Mouse (Mus musculus): ENCODE results near the gene Rbfox2. TPM values are rescaled to one million over a fixed set of nuclear protein-coding genes. Genes with fewer than 3 reads are reported as not detected.

Gene Rbfox2
- total RNA-seq, 2 experiments from 2014 or later: 243 TPM

DNA sequence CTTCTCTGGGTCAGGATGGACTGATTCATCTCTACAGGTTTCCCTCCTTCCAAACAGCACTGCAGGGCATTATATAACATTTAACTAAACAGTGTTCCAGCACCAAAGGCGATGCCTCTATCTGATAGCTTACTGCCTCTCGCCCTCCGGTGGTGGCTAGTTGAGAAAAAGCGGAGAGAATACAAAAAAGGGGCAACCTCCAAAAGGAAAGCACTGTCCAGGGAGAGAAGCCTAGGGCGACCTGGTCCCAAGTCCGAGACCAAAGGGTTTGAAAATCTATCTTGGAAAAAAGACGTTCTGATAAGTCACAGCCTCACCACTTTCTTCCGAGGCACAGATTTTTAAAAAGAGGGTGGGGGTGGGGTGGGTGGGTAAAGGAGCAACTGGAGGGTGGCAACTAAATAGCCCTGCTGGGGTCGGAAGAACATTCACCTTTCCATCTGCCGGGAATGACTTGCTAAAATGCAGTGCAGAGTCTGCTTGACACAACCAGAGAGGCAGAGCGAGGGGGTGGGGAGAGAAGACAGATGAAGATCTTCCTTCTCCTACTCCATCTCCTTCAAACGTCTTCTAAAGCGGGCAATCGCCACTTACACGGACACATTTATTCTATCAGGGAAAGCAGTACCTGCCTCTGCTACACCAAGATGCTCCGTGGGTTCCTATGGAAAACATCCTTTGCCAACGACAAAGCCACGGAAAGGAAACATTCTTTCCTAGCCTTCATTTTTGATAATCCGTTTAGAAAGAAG is 154.3 kb downstream of the Rbfox2 start:
- Histone ChIP-seq H3K4me3 (peak overlapping the region; percentile 61), H3K27ac (peak overlapping the region; percentile 91)
- peak; percentile 37 to 48 for DNase-seq (ENCODE audit: low spot score in 2 of 2)
- TF ChIP-seq CTCF (conservative IDR thresholded peaks at IDR 0.05): peak; percentile 63

DNA sequence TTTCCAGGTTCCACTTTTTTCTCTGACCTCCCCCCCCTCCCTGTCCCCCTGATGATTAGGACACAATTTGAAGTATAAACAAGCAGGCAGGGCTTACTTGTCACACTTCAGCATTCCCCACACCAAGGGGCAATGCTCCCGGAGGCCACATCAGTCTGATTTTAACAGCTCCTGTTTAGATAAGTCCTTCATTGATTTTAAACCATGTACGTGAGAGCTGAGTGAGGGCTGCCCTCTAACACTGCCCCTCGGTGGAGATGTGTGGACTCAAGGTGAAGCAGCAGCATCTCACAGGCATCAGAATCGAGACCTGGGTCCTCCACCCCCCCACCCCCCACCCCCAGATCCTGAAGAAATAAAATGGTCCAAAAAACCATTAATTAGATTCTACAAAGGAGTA is 155.0 kb downstream of the Rbfox2 start:
- Histone ChIP-seq H3K4me3 (peak overlapping the region; percentile 61), H3K27ac (peak overlapping the region; percentile 91)
- TF ChIP-seq CTCF (conservative IDR thresholded peaks at IDR 0.05): no peak
- no peak for DNase-seq (ENCODE audit: low spot score in 2 of 2)

DNA sequence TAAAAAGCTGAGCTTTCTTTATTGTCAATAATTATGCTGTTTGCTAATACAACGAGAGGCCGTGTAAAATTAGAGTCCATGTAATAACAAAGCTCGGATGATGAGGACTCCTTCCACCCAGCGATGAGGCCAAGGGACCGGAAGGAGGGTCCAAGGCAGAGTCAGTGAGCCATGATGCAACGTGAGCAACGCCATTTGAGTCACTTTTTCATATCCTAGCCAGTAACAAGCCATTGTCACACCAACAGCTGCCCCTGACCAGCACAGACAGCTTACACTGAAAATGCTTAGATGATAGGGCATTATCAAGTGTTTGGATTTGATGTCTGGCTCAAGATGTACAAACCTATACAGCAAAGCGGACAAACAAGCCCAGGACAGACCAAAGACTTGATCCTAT is 155.6 kb downstream of the Rbfox2 start:
- peak overlapping the region; percentile 61 for H3K4me3 ChIP-seq
- H3K27ac ChIP-seq: peak overlapping the region; percentile 91
- no peak for DNase-seq (ENCODE audit: low spot score in 2 of 2)
- no peak for TF ChIP-seq CTCF (conservative IDR thresholded peaks at IDR 0.05)

GRCm38 (mm10) chr15:77150424-77150841 is 156.4 kb downstream of the Rbfox2 start:
- peak overlapping the region; percentile 91 for H3K27ac ChIP-seq
- peak overlapping the region; percentile 61 for H3K4me3 ChIP-seq
- DNase-seq (ENCODE audit: low spot score in 2 of 2): no peak
- no peak for TF ChIP-seq CTCF (conservative IDR thresholded peaks at IDR 0.05)

GRCm38 (mm10) chr15:77150000-77150399 is 156.8 kb downstream of the Rbfox2 start:
- no peak for DNase-seq (ENCODE audit: low spot score in 2 of 2)
- Histone ChIP-seq H3K27ac (peak overlapping the region; percentile 91), H3K4me3 (peak overlapping the region; percentile 61)
- no peak for TF ChIP-seq CTCF (conservative IDR thresholded peaks at IDR 0.05)

GRCm38 (mm10) chr15:77149551-77149950 is 157.3 kb downstream of the Rbfox2 start:
- no peak for TF ChIP-seq CTCF (conservative IDR thresholded peaks at IDR 0.05)
- peak overlapping the region; percentile 23; the same call in 1 of the 2 replicates for H3K4me3 ChIP-seq
- no peak for DNase-seq (ENCODE audit: low spot score in 2 of 2)
- peak overlapping the region; percentile 67; the same call in 1 of the 2 replicates for H3K27ac ChIP-seq

DNA sequence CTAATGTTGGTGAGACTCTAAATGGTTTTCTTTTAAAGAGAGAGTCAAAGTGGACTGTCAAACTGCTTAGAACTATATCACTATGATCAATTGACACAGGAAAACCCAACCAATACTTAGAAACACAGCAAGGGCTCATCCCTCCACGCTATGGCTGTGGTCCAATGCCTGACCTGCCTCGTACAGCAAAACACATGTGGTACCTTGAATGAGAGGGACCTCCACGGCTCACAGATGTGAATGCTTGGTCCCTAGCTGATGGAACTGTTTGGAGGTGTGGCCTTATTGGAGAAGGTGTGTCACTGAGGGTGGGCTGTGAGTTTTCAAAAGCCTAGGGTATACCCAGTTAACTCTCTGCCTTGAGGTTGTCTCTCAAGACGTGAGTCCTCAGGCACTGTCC is 159.9 kb downstream of the Rbfox2 start:
- no peak for DNase-seq (ENCODE audit: low spot score in 2 of 2)
- H3K27ac ChIP-seq: no peak overlapping the region
- TF ChIP-seq CTCF (conservative IDR thresholded peaks at IDR 0.05): no peak
- no peak overlapping the region for H3K4me3 ChIP-seq

DNA sequence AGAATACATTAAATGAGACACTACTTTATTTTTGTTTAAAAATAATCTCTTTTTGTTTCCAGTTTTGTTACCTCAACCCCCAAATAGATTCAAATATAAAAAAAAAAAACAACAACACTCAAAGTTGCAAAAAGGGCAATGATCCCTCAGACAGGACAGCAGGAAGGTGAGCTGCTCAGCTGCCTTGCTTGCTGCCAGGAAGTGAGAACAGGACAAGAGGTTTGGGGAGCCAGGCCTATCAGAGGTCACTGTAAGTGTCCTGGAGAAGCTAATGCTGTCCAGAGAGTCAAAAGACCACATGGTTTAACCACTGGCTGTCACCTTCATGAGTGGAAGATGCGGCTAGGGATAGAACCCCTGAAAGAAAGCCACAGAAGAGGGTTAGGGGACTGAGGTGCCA is 161.8 kb downstream of the Rbfox2 start:
- Histone ChIP-seq H3K27ac (no peak overlapping the region), H3K4me3 (no peak overlapping the region)
- no peak for DNase-seq (ENCODE audit: low spot score in 2 of 2)
- no peak for TF ChIP-seq CTCF (conservative IDR thresholded peaks at IDR 0.05)

DNA sequence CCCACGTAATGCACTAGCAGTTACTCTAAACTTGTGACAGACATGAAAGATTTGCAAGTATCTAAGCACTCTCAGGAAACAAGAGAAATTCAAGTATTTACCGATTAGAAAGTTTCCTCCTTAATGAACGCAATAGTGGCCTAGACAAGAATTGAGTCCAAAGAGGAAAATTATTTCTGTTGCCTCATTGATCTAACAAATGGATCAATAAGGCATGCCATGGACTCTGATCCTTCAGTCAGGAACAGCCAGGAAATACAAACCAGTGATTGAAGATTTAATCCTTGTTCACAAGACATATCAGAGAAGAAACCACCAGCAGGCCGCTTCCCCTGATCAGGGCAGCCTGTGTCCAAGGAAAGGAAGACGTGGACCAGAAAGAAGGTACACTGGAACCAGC is 164.0 kb downstream of the Rbfox2 start:
- H3K4me3 ChIP-seq: no peak overlapping the region
- DNase-seq (ENCODE audit: low spot score in 2 of 2): no peak
- no peak overlapping the region for H3K27ac ChIP-seq
- TF ChIP-seq CTCF (conservative IDR thresholded peaks at IDR 0.05): no peak

DNA sequence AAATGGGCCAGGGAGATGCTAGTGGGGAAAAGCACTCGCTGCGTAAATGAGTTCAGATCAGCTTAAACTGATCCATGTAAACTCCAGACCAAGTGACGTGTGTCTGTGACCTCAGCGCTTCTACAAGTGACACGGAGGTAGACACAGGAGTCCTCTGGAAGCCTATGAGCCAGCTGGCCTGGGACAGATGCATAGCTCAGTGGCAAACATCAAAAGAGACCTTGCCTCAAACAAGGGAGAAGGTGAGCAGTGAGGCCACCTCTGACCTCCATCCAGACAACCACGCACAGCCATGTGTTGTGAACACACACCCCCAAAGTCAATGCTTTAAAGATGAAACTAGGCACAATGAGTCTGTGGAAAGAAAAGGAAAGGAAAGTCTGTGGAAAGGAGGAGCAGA is 164.5 kb downstream of the Rbfox2 start:
- H3K4me3 ChIP-seq: no peak overlapping the region
- TF ChIP-seq CTCF (conservative IDR thresholded peaks at IDR 0.05): no peak
- DNase-seq (ENCODE audit: low spot score in 2 of 2): no peak
- peak overlapping the region; percentile 48; the same call in 1 of the 2 replicates for H3K27ac ChIP-seq

DNA sequence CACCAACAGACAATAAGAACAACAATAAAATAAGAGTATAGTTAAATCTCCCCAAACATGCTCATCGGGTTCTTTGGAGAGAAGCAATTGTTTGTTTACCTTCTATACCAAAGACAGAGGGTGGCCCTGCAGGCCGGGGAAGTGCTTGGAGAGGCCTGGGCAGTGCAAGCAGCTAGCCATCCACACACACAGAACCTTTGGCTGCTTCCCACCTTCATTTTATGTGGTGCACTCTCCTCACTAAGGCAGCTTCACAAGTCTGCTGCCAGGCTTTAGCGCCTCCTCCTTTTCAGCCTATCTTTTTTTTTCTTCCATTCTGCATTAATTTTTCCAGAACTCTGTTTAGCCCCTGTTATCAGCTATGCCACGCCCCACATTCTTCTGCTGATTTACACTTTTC is 165.1 kb downstream of the Rbfox2 start:
- Histone ChIP-seq H3K4me3 (no peak overlapping the region), H3K27ac (peak overlapping the region; percentile 48; the same call in 1 of the 2 replicates)
- no peak for DNase-seq (ENCODE audit: low spot score in 2 of 2)
- TF ChIP-seq CTCF (conservative IDR thresholded peaks at IDR 0.05): no peak

DNA sequence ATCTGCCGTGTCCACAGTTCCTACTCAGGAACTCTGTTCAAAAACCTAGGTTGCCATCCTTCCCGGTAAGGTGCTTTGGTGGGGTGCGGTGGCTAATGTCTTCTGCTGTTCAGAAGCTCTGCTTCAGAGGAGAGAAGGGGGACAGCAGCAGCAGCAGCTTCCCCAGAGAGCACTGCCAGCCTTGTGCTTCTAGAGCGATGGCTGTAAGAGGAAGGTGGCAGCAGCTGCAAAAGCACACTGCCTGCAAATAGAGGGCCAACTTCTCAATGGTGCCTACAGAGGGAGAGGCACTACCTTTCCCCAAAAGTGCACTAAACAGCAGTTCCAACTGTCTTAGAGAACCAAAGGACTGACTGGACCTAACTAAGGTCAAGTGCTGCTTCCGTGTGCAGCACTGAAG is 168.5 kb downstream of the Rbfox2 start:
- Histone ChIP-seq H3K4me3 (no peak overlapping the region), H3K27ac (peak overlapping the region; percentile 41; the same call in 1 of the 2 replicates)
- no peak for DNase-seq (ENCODE audit: low spot score in 2 of 2)
- peak; percentile 22; the same call in 1 of the 2 replicates for TF ChIP-seq CTCF (conservative IDR thresholded peaks at IDR 0.05)

GRCm38 (mm10) chr15:77134483-77134882 is 172.3 kb downstream of the Rbfox2 start:
- H3K27ac ChIP-seq: no peak overlapping the region
- no peak for TF ChIP-seq CTCF (conservative IDR thresholded peaks at IDR 0.05)
- DNase-seq (ENCODE audit: low spot score in 2 of 2): no peak
- no peak overlapping the region for H3K4me3 ChIP-seq

DNA sequence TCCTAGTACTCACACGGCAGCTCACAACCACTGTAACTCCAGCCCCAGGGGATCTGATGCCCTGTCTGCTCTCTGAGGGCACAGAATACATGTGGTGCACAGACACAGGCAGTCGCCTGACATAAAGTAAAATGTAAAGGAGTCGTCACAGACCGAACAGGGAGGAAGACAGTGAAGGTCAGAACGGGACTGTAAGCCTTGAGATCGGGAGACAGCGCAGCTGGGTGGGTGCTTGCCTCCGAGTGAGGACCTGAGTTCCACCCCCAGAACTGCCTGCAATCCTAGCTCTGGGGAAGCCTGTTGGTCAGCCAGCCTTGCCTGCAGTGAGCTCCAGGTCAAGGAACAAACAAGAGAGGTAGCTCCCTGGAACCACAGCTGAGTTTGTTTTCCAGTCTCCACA is 177.7 kb downstream of the Rbfox2 start:
- H3K27ac ChIP-seq: no peak overlapping the region
- no peak for TF ChIP-seq CTCF (conservative IDR thresholded peaks at IDR 0.05)
- no peak for DNase-seq (ENCODE audit: low spot score in 2 of 2)
- no peak overlapping the region for H3K4me3 ChIP-seq
